25 mouse cellular contexts compared by ENCODE assay signal in the genomic region with DNA sequence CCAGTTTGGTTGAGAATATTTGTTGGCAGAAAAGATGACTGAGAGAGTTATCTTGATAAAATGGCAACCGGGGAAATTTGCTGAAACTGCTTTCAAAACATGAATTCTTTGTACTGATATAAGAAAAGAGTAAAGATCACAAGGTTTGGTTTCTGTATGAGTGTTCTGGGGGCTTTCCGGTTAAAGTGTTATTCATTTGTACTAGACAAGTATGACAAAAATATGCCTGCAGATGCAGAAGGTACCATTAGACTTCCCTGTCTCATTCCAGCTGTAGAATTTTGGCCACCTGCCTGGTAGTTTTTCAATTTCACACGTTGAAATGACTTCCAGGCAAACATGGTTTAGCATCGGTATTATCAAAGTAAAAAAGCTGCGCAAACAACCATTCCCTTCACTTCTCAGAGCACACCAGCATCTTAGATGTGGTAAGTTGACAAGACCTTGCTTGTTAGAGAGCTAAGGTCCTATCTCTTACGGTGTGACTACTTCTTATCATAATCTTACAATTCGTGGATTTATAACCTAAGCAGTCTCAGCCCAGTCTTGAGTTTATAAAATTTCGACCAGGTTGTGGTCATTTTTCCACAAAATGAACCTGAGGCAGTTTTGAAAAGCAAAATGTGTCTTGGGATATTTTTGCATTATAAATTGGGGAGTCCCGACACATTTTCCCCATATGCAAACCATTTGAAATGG. TPM values are rescaled to one million over a fixed set of nuclear protein-coding genes. Genes with fewer than 3 reads are reported as not detected.
DNase-seq lines count a peak whose midpoint lies in the region; ATAC-seq and TF ChIP-seq lines count a peak whose summit lies in the region.
"Had no signal": no experiment of that assay in that cellular context is flagged by ENCODE, and none has a peak within 500 bp of the region (broad histone marks: within the 10 kb centered on the region; RNA-seq: fewer than 3 reads in every experiment).

No protein-coding gene starts in this region.

- no peaks in the 10 kb centered on the region for H3K4me1 ChIP-seq in lung, embryonic 14.5 days (ENCODE audit: insufficient read depth)
- H3K4me1 ChIP-seq in intestine, postnatal 0 days (replicated peaks; ENCODE audit: control insufficient read depth, insufficient read depth, low read length) = no peaks in the 10 kb centered on the region
- H3K4me1 ChIP-seq: embryonic facial prominence, embryonic 12.5 days; forebrain, embryonic 12.5 days; heart, embryonic 15.5 days; hindbrain, embryonic 13.5 days had no signal

- no peaks in the 10 kb centered on the region for H3K27me3 ChIP-seq in lung, embryonic 14.5 days (ENCODE audit: insufficient read depth, low read length)
- no peaks in the 10 kb centered on the region for H3K27me3 ChIP-seq in intestine, postnatal 0 days (replicated peaks; ENCODE audit: control insufficient read depth, insufficient read depth, low read length)
- H3K27me3 ChIP-seq: embryonic facial prominence, embryonic 12.5 days; forebrain, embryonic 12.5 days; heart, embryonic 15.5 days; hindbrain, embryonic 13.5 days had no signal

- H3K9ac ChIP-seq in lung, embryonic 14.5 days = no peak overlapping the region
- no peak overlapping the region for H3K9ac ChIP-seq in intestine, postnatal 0 days (ENCODE audit: low read depth, low read length)
- H3K9ac ChIP-seq: embryonic facial prominence, embryonic 12.5 days; forebrain, embryonic 12.5 days; heart, embryonic 15.5 days; hindbrain, embryonic 13.5 days had no signal

- no peak overlapping the region for H3K4me3 ChIP-seq in lung, embryonic 14.5 days (ENCODE audit: low read depth, low read length)
- H3K4me3 ChIP-seq in intestine, postnatal 0 days (ENCODE audit: low read depth, low read length) = no peak overlapping the region
- H3K4me3 ChIP-seq: embryonic facial prominence, embryonic 12.5 days; forebrain, embryonic 12.5 days; heart, adult 2 months; heart, embryonic 15.5 days; hindbrain, embryonic 13.5 days had no signal

- 65% methylated on average over 9 of the region's 9 CpGs for WGBS in lung, embryonic 14.5 days
- 68% methylated on average over 9 of the region's 9 CpGs for WGBS in intestine, postnatal 0 days

- no peaks in the 10 kb centered on the region for H3K36me3 ChIP-seq in lung, embryonic 14.5 days (ENCODE audit: insufficient read depth)
- no peaks in the 10 kb centered on the region for H3K36me3 ChIP-seq in intestine, postnatal 0 days (ENCODE audit: control insufficient read depth, insufficient read depth)
- H3K36me3 ChIP-seq: embryonic facial prominence, embryonic 12.5 days; forebrain, embryonic 12.5 days; G1E; heart, embryonic 15.5 days; hindbrain, embryonic 13.5 days had no signal

- no peaks in the 10 kb centered on the region for H3K9me3 ChIP-seq in lung, embryonic 14.5 days (ENCODE audit: low read depth, low read length)
- H3K9me3 ChIP-seq in intestine, postnatal 0 days (ENCODE audit: control insufficient read depth) = no peaks in the 10 kb centered on the region
- H3K9me3 ChIP-seq: embryonic facial prominence, embryonic 12.5 days; forebrain, embryonic 12.5 days; G1E; heart, embryonic 15.5 days; hindbrain, embryonic 13.5 days had no signal

- DNase-seq in lung, embryonic 14.5 days = peak; percentile 40
- DNase-seq in lung, postnatal 36 days = no peak
- peak; percentile 83 for DNase-seq in CD4-positive helper T cell, adult 2 months (ENCODE audit: low read depth, low spot score)
- peak; percentile 46 to 62 for DNase-seq in CD8-positive naive resting alpha-beta T cell, adult 2 months (ENCODE audit: low read depth in 2 of 2, low spot score in 2 of 2)
- peak; percentile 86 for DNase-seq in induced T-regulatory cell, adult 2 months (ENCODE audit: low read depth)
- no peak for DNase-seq in spleen, postnatal 14 days (ENCODE audit: low spot score in 2 of 2)
- no peak for DNase-seq in layer of hippocampus, postnatal 25 days (ENCODE audit: extremely low spot score in 1 of 2, low spot score in 1 of 2)
- DNase-seq: adrenal gland, adult 2 months; adrenal gland, postnatal 36 days; cerebellum, adult 2 months; cerebellum, postnatal 14 days; embryo, embryonic 11 days; gastrocnemius, postnatal 10 days; heart, adult 2 months; heart, postnatal 14 days had no signal

- no peak for ATAC-seq in lung, embryonic 14.5 days (ENCODE audit: insufficient read depth)
- no peak for ATAC-seq in intestine, postnatal 0 days
- ATAC-seq: forebrain, embryonic 16.5 days; hindbrain, postnatal 0 days; intestine, embryonic 16.5 days had no signal

- TF ChIP-seq CTCF in lung, embryonic 14.5 days (IDR thresholded peaks at IDR 0.05; ENCODE audit: low read depth) = no peak
- TF ChIP-seq CTCF in intestine, postnatal 0 days (IDR thresholded peaks at IDR 0.05; ENCODE audit: low read depth) = no peak

- no peak overlapping the region for H3K4me2 ChIP-seq in lung, embryonic 14.5 days
- H3K4me2 ChIP-seq in intestine, postnatal 0 days (replicated peaks; ENCODE audit: low read depth) = no peak overlapping the region
- H3K4me2 ChIP-seq: embryonic facial prominence, embryonic 12.5 days; forebrain, embryonic 12.5 days; heart, embryonic 11.5 days; heart, embryonic 15.5 days; hindbrain, embryonic 13.5 days had no signal

- H3K27ac ChIP-seq in lung, embryonic 14.5 days (ENCODE audit: low read depth) = no peak overlapping the region
- H3K27ac ChIP-seq in intestine, postnatal 0 days (ENCODE audit: low read depth, low read length) = no peak overlapping the region
- H3K27ac ChIP-seq: embryonic facial prominence, embryonic 12.5 days; forebrain, embryonic 12.5 days; heart, adult 2 months; heart, embryonic 15.5 days; hindbrain, embryonic 13.5 days; hindbrain, postnatal 0 days had no signal

RNA-seq across cellular contexts. Expression of a gene that starts 23.9 kb away (rescaled TPM):
- 26.7 and 27.5 TPM in 2 replicates for polyA plus RNA-seq in lung, embryonic 14.5 days (2014; fragmentation: Nextera tagmentation; extraction: Ambion mirVana)
- polyA plus RNA-seq in intestine, postnatal 0 days (2015; fragmentation: Nextera tagmentation; extraction: Ambion mirVana) = 6.8 and 7.2 TPM in 2 replicates
- 10 to 100 TPM; 34.3 to 36.5 TPM for total RNA-seq in layer of hippocampus, postnatal 25 days (2021)

Comparison
In these comparisons a context has a peak if more than half of its experiments do, and no peak if none do; other contexts are left out.
1. DNase-seq: peak in lung, embryonic 14.5 days (single experiment), CD4-positive helper T cell, adult 2 months (single experiment), CD8-positive naive resting alpha-beta T cell, adult 2 months (2 of 2) and induced T-regulatory cell, adult 2 months (single experiment); none in lung, postnatal 36 days (single experiment), spleen, postnatal 14 days (0 of 2) and layer of hippocampus, postnatal 25 days (0 of 2).